Comparison of ENCODE assay signal across 8 mouse cellular contexts in genomic region chr3:96401832-96402501, GRCm38 (mm10). TPM values are rescaled to one million over a fixed set of nuclear protein-coding genes. Genes with fewer than 3 reads are reported as not detected.
A peak's percentile ranks its signal among the peaks of the same experiment; 100 is the strongest.
DNase-seq lines count a peak whose midpoint lies in the region; ATAC-seq and TF ChIP-seq lines count a peak whose summit lies in the region.

No protein-coding gene starts in this region.

- H3K9ac ChIP-seq in lung, embryonic 14.5 days = peak overlapping the region; percentile 36; the same call in 1 of the 2 replicates
- H3K9ac ChIP-seq in forebrain, embryonic 15.5 days (replicated peaks) = no peak overlapping the region
- H3K9ac ChIP-seq in midbrain, embryonic 15.5 days = no peak overlapping the region

- peaks cover 91% of the 10 kb centered on the region for H3K27me3 ChIP-seq in lung, embryonic 14.5 days (ENCODE audit: insufficient read depth, low read length)
- H3K27me3 ChIP-seq in forebrain, embryonic 15.5 days = peaks cover 95% of the 10 kb centered on the region
- H3K27me3 ChIP-seq in midbrain, embryonic 15.5 days (replicated peaks) = peaks cover 93% of the 10 kb centered on the region

- peak; percentile 81 for DNase-seq in lung, embryonic 14.5 days
- no peak for DNase-seq in lung, postnatal 36 days
- DNase-seq in brain, embryonic 14.5 days (ENCODE audit: low read depth) = no peak
- peak; percentile 9 for DNase-seq in kidney, postnatal 14 days
- DNase-seq in thymus, postnatal 25 days = peak; percentile 30
- no peak for DNase-seq in layer of hippocampus, adult 9-10 months (ENCODE audit: low spot score)

- peak; percentile 57 for TF ChIP-seq CTCF in lung, embryonic 14.5 days (IDR thresholded peaks at IDR 0.05; ENCODE audit: low read depth)
- TF ChIP-seq CTCF in brain, embryonic 14.5 days (IDR thresholded peaks at IDR 0.05; ENCODE audit: borderline replicate concordance, extremely low read depth, insufficient read depth, insufficient read length) = 0 out of 2 replicates have a peak, but pooled peaks have one; percentile 3

- under 1% methylated on average over 41 of the region's 41 CpGs for WGBS in lung, embryonic 14.5 days
- WGBS in forebrain, embryonic 15.5 days = under 1% methylated on average over 41 of the region's 41 CpGs
- under 1% methylated on average over 41 of the region's 41 CpGs for WGBS in midbrain, embryonic 15.5 days

- peak; percentile 77 for ATAC-seq in lung, embryonic 14.5 days (ENCODE audit: insufficient read depth)
- no peak for ATAC-seq in forebrain, embryonic 15.5 days (replicated peaks)
- no peak for ATAC-seq in midbrain, embryonic 15.5 days (replicated peaks)

- H3K4me2 ChIP-seq in lung, embryonic 14.5 days = peak overlapping the region; percentile 64
- H3K4me2 ChIP-seq in forebrain, embryonic 15.5 days (replicated peaks) = peak overlapping the region; percentile 16
- peak overlapping the region; percentile 21 for H3K4me2 ChIP-seq in midbrain, embryonic 15.5 days

- no peaks in the 10 kb centered on the region; the same call in 1 of the 2 replicates for H3K4me1 ChIP-seq in lung, embryonic 14.5 days (ENCODE audit: insufficient read depth)
- H3K4me1 ChIP-seq in forebrain, embryonic 15.5 days = peaks cover 12% of the 10 kb centered on the region; the same call in 1 of the 2 replicates
- H3K4me1 ChIP-seq in midbrain, embryonic 15.5 days = peaks cover 9% of the 10 kb centered on the region

- H3K36me3 ChIP-seq in lung, embryonic 14.5 days (ENCODE audit: insufficient read depth) = no peaks in the 10 kb centered on the region
- no peaks in the 10 kb centered on the region for H3K36me3 ChIP-seq in forebrain, embryonic 15.5 days
- no peaks in the 10 kb centered on the region for H3K36me3 ChIP-seq in midbrain, embryonic 15.5 days (replicated peaks)

- H3K27ac ChIP-seq in lung, embryonic 14.5 days (ENCODE audit: low read depth) = no peak overlapping the region
- no peak overlapping the region for H3K27ac ChIP-seq in forebrain, embryonic 15.5 days (replicated peaks)
- H3K27ac ChIP-seq in midbrain, embryonic 15.5 days = no peak overlapping the region

- H3K9me3 ChIP-seq in lung, embryonic 14.5 days (ENCODE audit: low read depth, low read length) = no peaks in the 10 kb centered on the region; the same call in 1 of the 2 replicates
- no peaks in the 10 kb centered on the region for H3K9me3 ChIP-seq in forebrain, embryonic 15.5 days
- H3K9me3 ChIP-seq in midbrain, embryonic 15.5 days = no peaks in the 10 kb centered on the region

- no peak for TF ChIP-seq POLR2A in brain, embryonic 14.5 days (IDR thresholded peaks at IDR 0.05; ENCODE audit: borderline replicate concordance, extremely low read depth, insufficient read depth, insufficient read length, poor library complexity, severe bottlenecking)

- H3K4me3 ChIP-seq in lung, embryonic 14.5 days (ENCODE audit: low read depth, low read length) = peak overlapping the region; percentile 41
- peak overlapping the region; percentile 16 for H3K4me3 ChIP-seq in forebrain, embryonic 15.5 days
- peak overlapping the region; percentile 17 for H3K4me3 ChIP-seq in midbrain, embryonic 15.5 days

RNA-seq across cellular contexts. Expression of gene BC107364, which starts 50.1 kb away (rescaled TPM):
- not detected in 2 replicates for polyA plus RNA-seq in lung, embryonic 14.5 days (2014; fragmentation: Nextera tagmentation; extraction: Ambion mirVana)
- 0.05 TPM in 1 of 2 replicates, not detected in the other for polyA plus RNA-seq in brain, embryonic 14.5 days (2012; rRNA removed)
- polyA plus RNA-seq in forebrain, embryonic 15.5 days (2015; fragmentation: Nextera tagmentation; extraction: Ambion mirVana) = not detected in 2 replicates
- not detected in 2 replicates for polyA plus RNA-seq in midbrain, embryonic 15.5 days (2015; fragmentation: Nextera tagmentation; extraction: Ambion mirVana)

Comparison
In these comparisons a context has a peak if more than half of its experiments do, and no peak if none do; other contexts are left out.
1. DNase-seq: peak in lung, embryonic 14.5 days (single experiment), kidney, postnatal 14 days (single experiment) and thymus, postnatal 25 days (single experiment); none in lung, postnatal 36 days (single experiment), brain, embryonic 14.5 days (single experiment) and layer of hippocampus, adult 9-10 months (single experiment).
2. Peak in every context shown above with its lines, with median percentiles within 50 percentile points of each other: H3K4me2 ChIP-seq and H3K4me3 ChIP-seq.